Mouse (Mus musculus) brain, embryonic 14.5 days (tissue): ENCODE measurements around the gene Cdc42.

Experiments used
- CTCF ChIP-seq: fragments of 200-500 bp; IDR thresholded peaks from 2 replicates; pipeline ENCODE4 v1.5.1; 2012; ENCODE audit warnings: inconsistent platforms, mild to moderate bottlenecking, moderate library complexity, borderline replicate concordance; ENCODE audit not compliant: insufficient read depth, insufficient read length; ENCODE audit errors: extremely low read depth
- POLR2A ChIP-seq: fragments of 200-500 bp; IDR thresholded peaks from 2 replicates; pipeline ENCODE4 v1.6.1; 2012; ENCODE audit warnings: mild to moderate bottlenecking, inconsistent platforms, borderline replicate concordance; ENCODE audit not compliant: poor library complexity, insufficient read depth, insufficient read length, severe bottlenecking; ENCODE audit errors: extremely low read depth

- TF ChIP-seq CTCF (no peak), POLR2A (no peak)
Measured at GRCm38 (mm10) chr4:137332051-137332450, 25.5 kb downstream of the Cdc42 start.
